ENCODE assay signal across 26 mouse cellular contexts in the genomic region with DNA sequence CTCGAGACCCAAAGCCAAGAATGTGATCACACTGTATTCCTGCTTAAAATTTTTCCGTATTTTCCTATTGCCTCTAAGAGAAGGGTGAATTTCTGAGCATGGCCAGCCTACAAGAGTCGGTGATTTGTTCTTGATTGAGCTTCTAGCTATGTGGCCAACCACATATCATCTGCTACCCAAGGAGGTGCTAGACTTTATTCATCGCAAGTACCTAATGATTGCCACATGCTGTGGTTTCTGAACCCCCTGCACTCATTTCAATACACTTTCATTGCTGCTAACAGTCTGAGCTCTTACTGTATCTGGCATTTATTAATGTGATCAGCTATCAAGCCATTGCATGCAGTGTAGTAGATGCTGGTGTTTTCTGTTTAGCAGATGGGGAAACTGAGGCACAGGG.
A peak's percentile ranks its signal among the peaks of the same experiment; 100 is the strongest.
DNase-seq lines count a peak whose midpoint lies in the region; ATAC-seq lines count a peak whose summit lies in the region.
"Had no signal": no experiment of that assay in that cellular context is flagged by ENCODE, and none has a peak within 500 bp of the region (broad histone marks: within the 10 kb centered on the region; RNA-seq: fewer than 3 reads in every experiment).

No protein-coding gene starts in this region.

- no peak overlapping the region for H3K4me3 ChIP-seq in embryonic facial prominence, embryonic 11.5 days (ENCODE audit: low read depth, low read length)
- H3K4me3 ChIP-seq in embryonic facial prominence, embryonic 10.5 days, result no peak overlapping the region
- H3K4me3 ChIP-seq: embryonic facial prominence, embryonic 12.5 days; embryonic facial prominence, embryonic 15.5 days; erythroblast, embryonic 14.5 days; forebrain, embryonic 10.5 days; forebrain, embryonic 12.5 days had no signal

- no peaks in the 10 kb centered on the region for H3K9me3 ChIP-seq in embryonic facial prominence, embryonic 11.5 days (replicated peaks; ENCODE audit: control insufficient read depth, low read length)
- no peaks in the 10 kb centered on the region for H3K9me3 ChIP-seq in embryonic facial prominence, embryonic 10.5 days
- H3K9me3 ChIP-seq: embryonic facial prominence, embryonic 12.5 days; embryonic facial prominence, embryonic 15.5 days; forebrain, embryonic 10.5 days; forebrain, embryonic 12.5 days had no signal

- H3K27ac ChIP-seq in embryonic facial prominence, embryonic 11.5 days (replicated peaks; ENCODE audit: low read depth, low read length), result no peak overlapping the region
- no peak overlapping the region for H3K27ac ChIP-seq in embryonic facial prominence, embryonic 10.5 days (replicated peaks)
- H3K27ac ChIP-seq: embryonic facial prominence, embryonic 12.5 days; embryonic facial prominence, embryonic 15.5 days; forebrain, embryonic 10.5 days; forebrain, embryonic 12.5 days had no signal

- no peak for ATAC-seq in embryonic facial prominence, embryonic 11.5 days (replicated peaks; ENCODE audit: insufficient number of reproducible peaks, low FRiP score, low TSS enrichment, low read depth)
- ATAC-seq: CD4-positive, CD25-positive, alpha-beta regulatory T cell, adult 4 months; forebrain, embryonic 14.5 days; forebrain, embryonic 16.5 days had no signal

- no peak overlapping the region for H3K9ac ChIP-seq in embryonic facial prominence, embryonic 11.5 days (replicated peaks; ENCODE audit: low read length)
- H3K9ac ChIP-seq: embryonic facial prominence, embryonic 12.5 days; embryonic facial prominence, embryonic 15.5 days; forebrain, embryonic 12.5 days had no signal

- WGBS in embryonic facial prominence, embryonic 11.5 days, result 82% methylated on average over 4 of the region's 4 CpGs
- WGBS in embryonic facial prominence, embryonic 10.5 days, result 89% methylated on average over 4 of the region's 4 CpGs

- H3K27me3 ChIP-seq in embryonic facial prominence, embryonic 11.5 days (ENCODE audit: control insufficient read depth, insufficient read depth, low read length), result no peaks in the 10 kb centered on the region
- H3K27me3 ChIP-seq in embryonic facial prominence, embryonic 10.5 days (replicated peaks; ENCODE audit: low read depth, poor library complexity, severe bottlenecking), result no peaks in the 10 kb centered on the region
- H3K27me3 ChIP-seq: CH12.LX; embryonic facial prominence, embryonic 12.5 days; embryonic facial prominence, embryonic 15.5 days; forebrain, embryonic 12.5 days had no signal

- DNase-seq in embryonic facial prominence, embryonic 11.5 days (ENCODE audit: low spot score), result peak; percentile 50
- DNase-seq in embryonic facial prominence, embryonic 10.5 days (ENCODE audit: low spot score), result no peak
- DNase-seq in NIH3T3 (ENCODE audit: low read depth), result peak; percentile 54
- DNase-seq in forelimb bud, embryonic 11.5 days (ENCODE audit: low read depth, low spot score), result peak; percentile 40
- no peak for DNase-seq in layer of hippocampus, adult 11-12 months (ENCODE audit: low spot score)
- DNase-seq in embryo, embryonic 11 days, result no peak
- DNase-seq: adrenal gland, adult 2 months; adrenal gland, postnatal 10 days; adrenal gland, postnatal 25 days; B cell, adult 2 months; cerebellum, adult 11 months; cerebellum, adult 18-20 months; cerebellum, adult 8-10 months; cerebellum, adult 9-11 months; cerebellum, postnatal 14 days; cerebellum, postnatal 36 days had no signal

- H3K36me3 ChIP-seq in embryonic facial prominence, embryonic 11.5 days (replicated peaks; ENCODE audit: control insufficient read depth, insufficient read depth, low read depth, low read length), result no peaks in the 10 kb centered on the region
- no peaks in the 10 kb centered on the region for H3K36me3 ChIP-seq in embryonic facial prominence, embryonic 10.5 days (replicated peaks)
- H3K36me3 ChIP-seq: embryonic facial prominence, embryonic 12.5 days; embryonic facial prominence, embryonic 15.5 days; forebrain, embryonic 10.5 days; forebrain, embryonic 12.5 days; G1E had no signal

- H3K4me1 ChIP-seq in embryonic facial prominence, embryonic 11.5 days (ENCODE audit: control insufficient read depth, insufficient read depth, low read length), result no peaks in the 10 kb centered on the region
- H3K4me1 ChIP-seq in embryonic facial prominence, embryonic 10.5 days, result peaks cover 17% of the 10 kb centered on the region
- H3K4me1 ChIP-seq: forebrain, embryonic 12.5 days had no signal

- no peak overlapping the region for H3K4me2 ChIP-seq in embryonic facial prominence, embryonic 11.5 days (ENCODE audit: low read depth, low read length)
- H3K4me2 ChIP-seq: embryonic facial prominence, embryonic 12.5 days; embryonic facial prominence, embryonic 15.5 days; forebrain, embryonic 12.5 days had no signal

Comparison
In these comparisons a context has a peak if more than half of its experiments do, and no peak if none do; other contexts are left out.
1. DNase-seq: peak in embryonic facial prominence, embryonic 11.5 days (single experiment), NIH3T3 (single experiment) and forelimb bud, embryonic 11.5 days (single experiment); none in embryonic facial prominence, embryonic 10.5 days (single experiment), layer of hippocampus, adult 11-12 months (single experiment) and embryo, embryonic 11 days (single experiment).